Comparison of ENCODE assay signal across 12 mouse cellular contexts in the genomic region with DNA sequence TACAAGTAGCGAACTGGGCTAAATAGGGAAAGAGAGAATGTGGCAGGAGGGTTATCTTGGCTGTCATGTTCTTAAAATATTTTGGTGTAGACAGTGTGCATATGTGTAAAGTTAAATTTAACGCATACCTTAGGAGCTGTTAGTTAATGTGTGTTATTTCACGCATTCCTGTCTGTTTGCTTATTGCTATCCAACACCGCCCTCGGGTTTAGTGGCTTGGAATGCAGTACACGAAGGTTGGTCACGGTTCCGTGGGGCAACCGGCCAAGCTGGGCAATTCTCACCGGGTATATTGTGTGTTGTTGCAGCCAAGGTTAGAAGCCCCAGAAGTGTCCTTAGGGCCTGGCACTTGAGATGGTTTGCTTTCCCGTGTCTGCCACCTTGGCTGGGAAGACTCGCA.
A peak's percentile ranks its signal among the peaks of the same experiment; 100 is the strongest.
DNase-seq lines count a peak whose midpoint lies in the region; ATAC-seq and TF ChIP-seq lines count a peak whose summit lies in the region.
"Had no signal": no experiment of that assay in that cellular context is flagged by ENCODE, and none has a peak within 500 bp of the region (broad histone marks: within the 10 kb centered on the region; RNA-seq: fewer than 3 reads in every experiment).

No protein-coding gene starts in this region.

- no peak overlapping the region for H3K4me3 ChIP-seq in heart, adult 2 months
- H3K4me3 ChIP-seq in embryonic facial prominence, embryonic 14.5 days (ENCODE audit: low read depth, low read length) = no peak overlapping the region
- no peak overlapping the region for H3K4me3 ChIP-seq in forebrain, embryonic 14.5 days (ENCODE audit: low read depth, low read length)
- H3K4me3 ChIP-seq in forebrain, embryonic 10.5 days = no peak overlapping the region
- H3K4me3 ChIP-seq: midbrain, embryonic 12.5 days had no signal

- H3K4me1 ChIP-seq in heart, adult 2 months (ENCODE audit: control insufficient read depth, insufficient read depth, low read length) = no peaks in the 10 kb centered on the region
- peaks cover 6% of the 10 kb centered on the region; the same call in 1 of the 2 replicates for H3K4me1 ChIP-seq in embryonic facial prominence, embryonic 14.5 days (ENCODE audit: control insufficient read depth, insufficient read depth, low read length)
- H3K4me1 ChIP-seq in forebrain, embryonic 14.5 days (ENCODE audit: control insufficient read depth, insufficient read depth, low read length) = no peaks in the 10 kb centered on the region
- H3K4me1 ChIP-seq in forebrain, embryonic 10.5 days = no peaks in the 10 kb centered on the region
- H3K4me1 ChIP-seq: midbrain, embryonic 12.5 days had no signal

- TF ChIP-seq CTCF in heart, adult 2 months (IDR thresholded peaks at IDR 0.05) = no peak

- intact Hi-C loops in heart, adult 2 months (cut with DNase I) = no loop called here

- no peaks in the 10 kb centered on the region for H3K27me3 ChIP-seq in heart, adult 2 months (ENCODE audit: control insufficient read depth, insufficient read depth, low read length)
- H3K27me3 ChIP-seq in embryonic facial prominence, embryonic 14.5 days (replicated peaks; ENCODE audit: control insufficient read depth, insufficient read depth, low read length) = no peaks in the 10 kb centered on the region
- H3K27me3 ChIP-seq in forebrain, embryonic 14.5 days (replicated peaks; ENCODE audit: control insufficient read depth, insufficient read depth, low read length) = no peaks in the 10 kb centered on the region
- H3K27me3 ChIP-seq in forebrain, embryonic 10.5 days (ENCODE audit: poor library complexity, severe bottlenecking) = no peaks in the 10 kb centered on the region
- H3K27me3 ChIP-seq: midbrain, embryonic 12.5 days had no signal

- no peak for TF ChIP-seq POLR2A in heart, adult 2 months (IDR thresholded peaks at IDR 0.05; ENCODE audit: insufficient read depth, low read depth, low read length)

- H3K36me3 ChIP-seq in heart, adult 2 months (ENCODE audit: control insufficient read depth, insufficient read depth, low read length) = no peaks in the 10 kb centered on the region
- no peaks in the 10 kb centered on the region for H3K36me3 ChIP-seq in embryonic facial prominence, embryonic 14.5 days (ENCODE audit: control insufficient read depth, insufficient read depth, low read length)
- no peaks in the 10 kb centered on the region for H3K36me3 ChIP-seq in forebrain, embryonic 14.5 days (ENCODE audit: control insufficient read depth, insufficient read depth, low read length)
- H3K36me3 ChIP-seq in forebrain, embryonic 10.5 days (replicated peaks) = no peaks in the 10 kb centered on the region
- H3K36me3 ChIP-seq: G1E; midbrain, embryonic 12.5 days had no signal

- H3K9ac ChIP-seq in heart, adult 2 months (ENCODE audit: low read depth, low read length) = no peak overlapping the region
- no peak overlapping the region for H3K9ac ChIP-seq in embryonic facial prominence, embryonic 14.5 days (ENCODE audit: low read depth, low read length)
- H3K9ac ChIP-seq in forebrain, embryonic 14.5 days (ENCODE audit: low read length) = no peak overlapping the region
- H3K9ac ChIP-seq: midbrain, embryonic 12.5 days had no signal

- ATAC-seq in embryonic facial prominence, embryonic 14.5 days (ENCODE audit: low read depth) = peak; percentile 78
- no peak for ATAC-seq in forebrain, embryonic 14.5 days

- TF ChIP-seq EP300 in heart, adult 2 months (IDR thresholded peaks at IDR 0.05; ENCODE audit: insufficient read depth, low read depth, low read length) = no peak

- no peak overlapping the region for H3K27ac ChIP-seq in heart, adult 2 months
- no peak overlapping the region for H3K27ac ChIP-seq in embryonic facial prominence, embryonic 14.5 days (replicated peaks; ENCODE audit: low read depth, low read length)
- H3K27ac ChIP-seq in forebrain, embryonic 14.5 days (ENCODE audit: low read depth, low read length) = no peak overlapping the region
- no peak overlapping the region for H3K27ac ChIP-seq in forebrain, embryonic 10.5 days
- H3K27ac ChIP-seq: midbrain, embryonic 12.5 days had no signal

- WGBS in heart, adult 2 months = 59% methylated on average over 12 of the region's 12 CpGs
- whole genome bisulfite sequencing in embryonic facial prominence, embryonic 14.5 days = 44% methylated on average over 12 of the region's 12 CpGs
- 87% methylated on average over 12 of the region's 12 CpGs for WGBS in forebrain, embryonic 14.5 days
- WGBS in forebrain, embryonic 10.5 days = 81% methylated on average over 12 of the region's 12 CpGs

- DNase-seq in heart, adult 11 months = peak; percentile 71
- DNase-seq in heart, adult 2 months = no peak
- DNase-seq in 3134 (ENCODE audit: extremely low read depth, insufficient read length, low spot score) = peak; percentile 3
- peak; percentile 85 for DNase-seq in embryonic facial prominence, embryonic 14.5 days (ENCODE audit: low spot score)
- DNase-seq in kidney, postnatal 36 days = peak; percentile 58 to 83
- DNase-seq in forebrain, embryonic 14.5 days (ENCODE audit: low spot score) = no peak
- DNase-seq in forebrain, embryonic 10.5 days (ENCODE audit: extremely low spot score, low spot score) = no peak
- DNase-seq: adrenal gland, postnatal 36 days; spleen, adult 18-20 months; thymus, postnatal 4 days had no signal

- H3K79me2 ChIP-seq in heart, adult 2 months (replicated peaks; ENCODE audit: control insufficient read depth, insufficient read depth, low read length) = no peaks in the 10 kb centered on the region

- no peaks in the 10 kb centered on the region for H3K9me3 ChIP-seq in embryonic facial prominence, embryonic 14.5 days (ENCODE audit: control insufficient read depth, low read length)
- H3K9me3 ChIP-seq in forebrain, embryonic 14.5 days (replicated peaks; ENCODE audit: control insufficient read depth, low read length) = no peaks in the 10 kb centered on the region
- no peaks in the 10 kb centered on the region for H3K9me3 ChIP-seq in forebrain, embryonic 10.5 days
- H3K9me3 ChIP-seq: midbrain, embryonic 12.5 days had no signal

- peak overlapping the region; percentile 2; the same call in 1 of the 2 replicates for H3K4me2 ChIP-seq in embryonic facial prominence, embryonic 14.5 days (ENCODE audit: low read depth, low read length)
- no peak overlapping the region for H3K4me2 ChIP-seq in forebrain, embryonic 14.5 days (ENCODE audit: low read length)
- H3K4me2 ChIP-seq: midbrain, embryonic 12.5 days had no signal

Comparison
In these comparisons a context has a peak if more than half of its experiments do, and no peak if none do; other contexts are left out.
1. DNase-seq: peak in heart, adult 11 months (single experiment), 3134 (single experiment), embryonic facial prominence, embryonic 14.5 days (single experiment) and kidney, postnatal 36 days (2 of 2); none in heart, adult 2 months (0 of 2), forebrain, embryonic 14.5 days (single experiment) and forebrain, embryonic 10.5 days (single experiment).